Mouse (Mus musculus) left cerebral cortex, adult 8-10 months (tissue): Measurements from ENCODE around the gene Atrnl1. TPM values are rescaled to one million over a fixed set of nuclear protein-coding genes. Genes with fewer than 3 reads are reported as not detected.
A peak's percentile ranks its signal among the peaks of the same experiment; 100 is the strongest.

ENCODE experiments used
- DNase-seq, 2 experiments: peaks; one replicate each; pipeline ENCODE4 v3.0.0; 2022; ENCODE audit warnings: low spot score in 2 of 2
- total RNA-seq, 4 experiments: library from RNA; stranded (reverse); gene quantifications; 2 replicates each; pipeline ENCODE4 v1.2.4; 2022

Gene Atrnl1
- total RNA-seq, 4 experiments from 2014 or later: 89.3 to 99.2 (median 94.1) TPM

DNA sequence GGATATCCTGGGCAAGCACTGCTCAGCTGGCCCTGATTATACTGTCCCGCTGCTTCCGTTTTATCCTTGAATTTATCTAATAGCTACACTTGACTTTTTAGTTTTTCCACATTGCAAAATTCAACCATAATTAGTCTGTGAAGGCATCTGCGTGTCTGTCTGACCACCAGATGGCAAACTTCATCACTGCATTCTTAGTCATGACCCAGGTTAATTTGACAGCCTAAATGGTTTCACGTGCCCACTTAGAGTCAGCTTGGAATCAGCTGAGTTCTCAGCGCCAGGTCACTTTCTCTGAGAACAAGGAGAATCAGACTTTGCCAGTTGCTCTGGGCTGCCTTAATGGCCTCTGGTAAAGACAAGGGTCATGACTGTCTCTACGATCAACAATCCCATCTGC, 305.5 kb downstream of the Atrnl1 start:
- DNase-seq: no peak

DNA sequence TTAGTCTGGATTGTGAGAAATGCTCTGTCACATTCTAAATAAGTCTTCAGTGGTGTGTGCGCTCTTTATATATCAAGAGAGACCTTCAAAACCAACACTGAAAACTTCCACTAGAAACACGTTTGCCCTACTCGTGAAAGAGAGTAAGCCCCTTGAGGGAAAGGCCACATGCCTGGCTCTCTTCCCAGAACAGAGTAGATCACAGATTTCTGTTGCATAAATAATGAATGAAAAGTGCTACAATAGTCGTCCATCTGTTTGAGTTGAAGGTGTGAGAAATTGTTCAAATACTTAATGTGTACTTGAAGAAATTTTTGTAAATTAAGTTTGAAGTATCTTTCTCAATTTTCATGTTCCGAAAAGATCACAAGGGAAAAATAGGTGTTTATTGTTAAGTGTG, 312.2 kb downstream of the Atrnl1 start:
- DNase-seq: no peak

- no peak for DNase-seq
These were observed 314.0 kb downstream of the Atrnl1 start for GRCm38 (mm10) chr19:57924856-57925255.

DNA sequence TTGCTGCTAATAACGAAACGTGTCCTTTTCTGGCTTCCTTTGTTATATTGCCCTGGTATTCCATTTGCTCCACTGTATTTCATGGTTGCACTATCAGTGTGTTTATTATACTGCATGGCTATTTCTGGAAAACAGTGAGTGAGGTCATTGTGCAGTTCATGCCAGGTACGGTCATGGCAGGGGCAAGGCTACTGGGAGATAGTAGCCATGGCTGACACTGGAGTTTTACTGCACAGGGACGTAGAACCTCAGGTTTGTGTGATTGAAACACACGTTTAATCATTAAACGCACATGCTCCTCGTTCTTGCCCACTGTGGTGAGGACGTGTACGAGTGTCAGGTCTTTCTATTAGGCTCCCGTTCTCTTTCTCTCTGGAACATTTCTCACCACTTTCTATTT, 314.8 kb downstream of the Atrnl1 start:
- DNase-seq: no peak

- no peak for DNase-seq
These were observed 315.5 kb downstream of the Atrnl1 start for GRCm38 (mm10) chr19:57926164-57926860.

DNA sequence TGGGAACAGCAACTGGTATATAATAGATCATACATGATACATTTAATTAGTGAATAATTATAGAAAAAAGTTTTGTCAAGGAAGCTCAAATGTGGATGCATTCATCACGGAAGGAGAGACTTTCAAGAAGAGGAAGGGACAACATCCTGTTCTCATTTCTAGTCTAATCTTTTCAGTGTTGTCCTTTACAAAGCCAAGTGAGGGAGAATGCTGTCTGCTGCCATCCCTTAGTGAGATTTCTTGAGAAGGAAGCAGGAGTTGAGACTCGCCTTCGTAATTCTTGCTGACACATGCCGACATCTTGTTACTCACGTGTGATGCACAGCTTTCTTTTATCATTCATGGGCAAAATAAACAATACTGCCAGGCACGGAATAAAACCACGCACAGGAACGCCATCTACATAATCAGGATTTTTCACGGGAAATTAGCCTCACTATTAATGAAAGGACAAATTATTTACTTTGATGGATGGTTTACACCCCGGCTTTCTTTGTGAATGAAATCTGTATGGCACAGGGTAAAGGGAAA, 316.2 kb downstream of the Atrnl1 start:
- DNase-seq: no peak

DNA sequence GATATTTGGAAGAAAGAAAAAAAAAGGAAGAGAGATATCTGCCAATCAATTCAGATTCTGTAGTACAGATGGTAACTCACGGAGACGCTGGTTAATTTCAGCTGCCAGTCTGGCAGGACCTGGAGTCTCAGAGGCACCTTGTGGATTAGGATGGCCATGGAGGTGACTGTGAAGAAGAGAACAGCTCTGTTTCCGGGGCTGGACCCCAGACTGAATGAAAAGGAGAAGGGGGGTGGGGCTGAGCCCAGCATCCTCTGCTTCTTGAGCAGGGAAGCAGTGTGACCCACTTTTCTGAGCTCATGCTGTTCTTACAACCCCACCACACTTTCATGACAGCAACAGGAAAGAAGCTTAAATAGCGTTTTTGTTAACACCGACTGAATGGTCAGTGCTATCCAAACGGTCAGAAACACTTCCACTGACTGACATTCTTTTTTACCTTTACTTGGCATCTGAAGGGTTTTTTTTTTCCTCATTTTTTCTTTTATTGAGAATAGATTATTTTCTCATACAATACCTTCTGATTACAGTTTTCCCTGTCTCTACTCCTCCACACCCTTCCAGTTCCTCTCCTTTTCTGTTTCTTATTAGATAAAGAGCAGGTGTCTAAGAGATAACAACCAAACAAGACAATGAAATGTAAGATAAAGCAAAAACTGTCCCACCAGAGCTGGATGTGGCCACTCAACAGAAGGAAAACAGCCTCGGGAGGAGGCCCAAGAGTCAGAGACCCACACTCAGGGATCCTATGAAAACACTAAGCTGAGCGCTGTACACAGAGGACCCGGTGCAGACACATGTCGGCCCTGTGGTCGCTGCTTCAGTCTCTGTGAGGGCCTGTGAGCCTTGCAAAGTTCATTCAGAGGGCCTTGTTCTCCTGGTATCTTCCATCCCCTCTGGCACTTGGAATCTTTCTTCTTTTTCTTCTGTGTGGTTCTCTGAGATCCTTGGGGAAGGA, 317.0 kb downstream of the Atrnl1 start:
- DNase-seq: no peak

GRCm38 (mm10) chr19:57931626-57932025, 320.8 kb downstream of the Atrnl1 start:
- DNase-seq: no peak

- DNase-seq: no peak
These were observed 326.0 kb downstream of the Atrnl1 start for GRCm38 (mm10) chr19:57936865-57937264.

GRCm38 (mm10) chr19:57939166-57939565, 328.3 kb downstream of the Atrnl1 start:
- DNase-seq: no peak

- DNase-seq: peak; percentile 33 to 55
These were observed 330.7 kb downstream of the Atrnl1 start for GRCm38 (mm10) chr19:57941529-57941928.

GRCm38 (mm10) chr19:57942281-57942680, 331.4 kb downstream of the Atrnl1 start:
- no peak for DNase-seq

DNA sequence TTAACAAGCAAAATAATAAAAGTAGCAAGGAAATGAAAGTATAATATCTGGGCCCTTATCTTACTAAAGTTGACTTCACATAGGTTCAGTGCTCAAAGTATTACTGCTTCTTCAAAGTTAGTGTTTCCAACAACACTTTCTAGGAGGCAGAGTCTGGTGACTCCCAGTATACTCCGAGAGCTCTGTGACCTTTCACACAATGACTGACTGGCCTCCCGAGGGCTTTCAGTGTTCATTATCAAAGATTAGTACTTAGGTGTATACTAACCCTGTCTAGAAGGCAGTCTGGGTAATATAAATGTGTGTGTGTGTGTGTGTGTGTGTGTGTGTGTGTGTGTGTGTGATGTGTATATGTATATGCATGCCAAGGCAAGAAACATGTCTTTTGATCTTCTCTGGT, 332.5 kb downstream of the Atrnl1 start:
- no peak for DNase-seq

DNA sequence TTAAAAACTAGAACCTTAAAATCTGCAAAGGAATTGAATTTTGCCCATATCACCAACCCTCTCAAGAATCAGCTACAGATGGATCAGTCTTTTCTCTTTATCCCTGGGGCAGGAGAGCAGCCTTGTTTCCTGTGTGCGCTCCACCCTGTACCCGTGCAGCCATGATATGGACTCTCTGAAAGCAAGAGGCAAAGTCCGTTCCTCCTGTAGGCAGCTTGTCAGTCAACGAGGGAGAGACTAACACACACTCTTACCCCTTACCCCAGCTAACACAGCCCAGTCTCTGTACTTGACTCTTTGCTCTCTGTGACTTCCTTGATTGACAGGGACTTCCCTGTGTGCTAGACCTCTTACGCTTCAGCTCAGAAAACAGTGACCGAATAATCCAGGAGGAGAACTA, 333.8 kb downstream of the Atrnl1 start:
- DNase-seq: no peak

GRCm38 (mm10) chr19:57945626-57946250, 334.9 kb downstream of the Atrnl1 start:
- no peak for DNase-seq

- no peak for DNase-seq
These were observed 337.7 kb downstream of the Atrnl1 start for GRCm38 (mm10) chr19:57948489-57948888.

GRCm38 (mm10) chr19:57949260-57949917, 338.6 kb downstream of the Atrnl1 start:
- no peak for DNase-seq

- no peak for DNase-seq
These were observed 343.3 kb downstream of the Atrnl1 start for GRCm38 (mm10) chr19:57954131-57954530.

DNA sequence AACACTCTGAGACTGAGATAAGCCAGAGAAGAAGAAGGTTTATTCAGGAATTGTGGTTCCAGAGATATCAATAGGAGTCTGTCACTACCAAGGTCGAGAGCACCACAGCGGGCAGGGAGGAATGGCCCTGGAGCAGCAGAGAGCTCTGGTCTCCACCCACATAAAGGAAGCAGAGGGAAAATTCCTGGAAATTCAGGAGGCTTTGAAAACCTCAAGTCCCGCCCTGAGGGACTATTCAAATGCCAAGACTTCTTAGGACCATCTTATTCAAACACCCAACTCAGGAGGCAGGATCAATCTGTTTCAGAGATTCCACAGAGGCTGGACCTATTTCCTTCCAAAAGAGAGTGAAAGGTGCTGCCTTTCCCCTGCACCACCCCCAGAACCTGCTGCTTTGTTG, 345.6 kb downstream of the Atrnl1 start:
- DNase-seq: no peak

- DNase-seq: no peak
These were observed 346.5 kb downstream of the Atrnl1 start for GRCm38 (mm10) chr19:57957363-57957762.

- DNase-seq: no peak
These were observed 347.3 kb downstream of the Atrnl1 start for GRCm38 (mm10) chr19:57958154-57958553.
